Mouse (Mus musculus): Measurements from ENCODE around the gene Gm20458. TPM values are rescaled to one million over a fixed set of nuclear protein-coding genes. Genes with fewer than 3 reads are reported as not detected.

Gene Gm20458
- polyA plus RNA-seq, 1 experiment = not detected

DNA sequence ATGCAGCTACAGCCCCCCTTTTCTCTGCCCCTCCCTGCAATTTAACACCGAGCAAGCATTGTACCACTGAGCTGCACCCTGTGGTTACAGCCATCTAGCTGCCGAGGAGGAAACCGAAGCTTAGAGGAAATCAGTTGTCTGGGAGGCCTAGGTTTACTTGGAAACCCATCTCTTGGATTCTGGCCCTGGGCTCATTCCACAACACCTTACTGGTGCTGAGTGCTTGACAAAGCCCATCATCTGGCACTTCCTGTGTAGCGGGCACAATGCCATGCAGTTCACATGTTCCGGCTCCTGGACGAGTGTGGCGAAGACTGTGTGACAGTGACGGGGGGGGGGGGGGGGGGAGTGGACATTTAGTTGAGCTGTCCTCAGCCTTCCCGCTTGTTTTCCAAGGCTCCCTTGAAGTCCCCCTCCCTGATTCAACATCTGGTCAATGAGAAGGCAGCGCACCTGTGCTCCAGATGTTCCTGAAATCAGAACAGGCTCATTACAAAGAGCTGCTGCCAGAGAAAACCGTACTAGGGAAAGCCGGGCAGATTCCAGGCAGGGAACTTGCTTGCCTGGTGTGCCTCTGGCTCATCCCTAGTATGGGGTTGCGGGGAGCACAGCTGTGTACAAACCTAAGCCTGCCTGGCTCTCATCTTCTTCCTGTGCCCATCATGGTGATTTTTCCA lies 8.6 kb upstream of the Gm20458 start:
- no peaks in the 10 kb centered on the region for H3K9me3 ChIP-seq (replicated peaks; ENCODE audit: control insufficient read depth, insufficient read depth, low read length, poor library complexity, severe bottlenecking)
- peaks cover 17% of the 10 kb centered on the region for H3K4me1 ChIP-seq (ENCODE audit: control insufficient read depth, insufficient read depth, low read length)
- no peaks in the 10 kb centered on the region for H3K27me3 ChIP-seq (ENCODE audit: control insufficient read depth, insufficient read depth, low read length, poor library complexity, severe bottlenecking)
- peak overlapping the region; percentile 80 for H3K27ac ChIP-seq (ENCODE audit: insufficient read depth, low read length)
- no peak overlapping the region for H3K9ac ChIP-seq (ENCODE audit: low read depth, poor library complexity, severe bottlenecking)
- H3K4me3 ChIP-seq (ENCODE audit: low read depth, low read length) = no peak overlapping the region
- no peak for TF ChIP-seq POLR2A (IDR thresholded peaks at IDR 0.05; ENCODE audit: insufficient read depth, low read length)
- no peak for TF ChIP-seq EP300 (IDR thresholded peaks at IDR 0.05; ENCODE audit: insufficient read depth, low read depth, low read length)
- no peak for TF ChIP-seq CTCF (IDR thresholded peaks at IDR 0.05; ENCODE audit: low read depth, low read length)
- H3K36me3 ChIP-seq (ENCODE audit: control insufficient read depth, insufficient read depth, low read length, poor library complexity, severe bottlenecking) = no peaks in the 10 kb centered on the region

DNA sequence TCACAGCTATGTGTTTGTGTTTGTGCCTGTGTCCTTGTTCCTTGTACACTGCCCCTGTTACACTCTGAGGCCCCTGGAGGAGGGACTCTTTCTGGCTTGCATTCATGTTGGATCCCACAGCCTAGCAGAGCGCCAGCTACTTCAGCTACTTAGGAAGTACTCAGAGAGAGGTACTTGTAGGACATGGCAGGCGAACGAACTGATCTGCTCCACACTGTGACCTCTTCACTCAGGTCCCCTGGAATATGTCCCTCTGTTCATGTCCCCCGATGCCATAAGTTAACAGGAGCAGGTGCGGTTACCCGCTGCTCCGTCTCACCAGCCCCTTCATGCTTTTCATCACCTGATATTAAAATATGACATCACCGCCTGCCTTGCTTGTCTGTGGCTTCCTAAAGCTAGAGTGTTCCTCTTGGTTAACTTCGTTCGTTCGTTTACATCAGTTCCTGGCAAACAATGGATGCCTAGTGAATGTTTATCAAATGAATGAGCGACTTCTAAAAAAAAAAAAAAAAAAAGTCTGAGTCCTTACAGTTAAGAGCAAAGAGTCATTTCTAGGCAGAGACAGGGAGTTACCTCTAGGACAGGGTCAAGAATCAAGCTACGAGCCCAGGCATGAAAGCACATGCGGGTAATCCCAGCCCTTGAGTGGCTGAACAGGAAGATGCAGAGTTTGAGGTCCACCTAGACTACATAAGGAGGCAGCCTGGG lies 7.6 kb upstream of the Gm20458 start:
- no peaks in the 10 kb centered on the region for H3K27me3 ChIP-seq (ENCODE audit: control insufficient read depth, insufficient read depth, low read length, poor library complexity, severe bottlenecking)
- no peak overlapping the region for H3K4me3 ChIP-seq (ENCODE audit: low read depth, low read length)
- H3K4me1 ChIP-seq (ENCODE audit: control insufficient read depth, insufficient read depth, low read length) = peaks cover 17% of the 10 kb centered on the region
- H3K9ac ChIP-seq (ENCODE audit: low read depth, poor library complexity, severe bottlenecking) = no peak overlapping the region
- H3K9me3 ChIP-seq (replicated peaks; ENCODE audit: control insufficient read depth, insufficient read depth, low read length, poor library complexity, severe bottlenecking) = no peaks in the 10 kb centered on the region
- TF ChIP-seq CTCF (IDR thresholded peaks at IDR 0.05; ENCODE audit: low read depth, low read length) (no peak), POLR2A (IDR thresholded peaks at IDR 0.05; ENCODE audit: insufficient read depth, low read length) (no peak), EP300 (IDR thresholded peaks at IDR 0.05; ENCODE audit: insufficient read depth, low read depth, low read length) (no peak)
- H3K27ac ChIP-seq (ENCODE audit: insufficient read depth, low read length) = peak overlapping the region; percentile 49; the same call in 1 of the 2 replicates
- no peaks in the 10 kb centered on the region for H3K36me3 ChIP-seq (ENCODE audit: control insufficient read depth, insufficient read depth, low read length, poor library complexity, severe bottlenecking)

GRCm38 (mm10) chr2:164453887-164454500 lies 6.8 kb upstream of the Gm20458 start:
- Histone ChIP-seq H3K9ac (ENCODE audit: low read depth, poor library complexity, severe bottlenecking) (no peak overlapping the region), H3K36me3 (ENCODE audit: control insufficient read depth, insufficient read depth, low read length, poor library complexity, severe bottlenecking) (no peaks in the 10 kb centered on the region), H3K4me1 (ENCODE audit: control insufficient read depth, insufficient read depth, low read length) (peaks cover 17% of the 10 kb centered on the region), H3K27me3 (ENCODE audit: control insufficient read depth, insufficient read depth, low read length, poor library complexity, severe bottlenecking) (no peaks in the 10 kb centered on the region), H3K27ac (ENCODE audit: insufficient read depth, low read length) (peak overlapping the region; percentile 27), H3K4me3 (ENCODE audit: low read depth, low read length) (no peak overlapping the region), H3K9me3 (replicated peaks; ENCODE audit: control insufficient read depth, insufficient read depth, low read length, poor library complexity, severe bottlenecking) (no peaks in the 10 kb centered on the region)
- no peak for TF ChIP-seq POLR2A (IDR thresholded peaks at IDR 0.05; ENCODE audit: insufficient read depth, low read length)
- peak; percentile 91 for TF ChIP-seq EP300 (IDR thresholded peaks at IDR 0.05; ENCODE audit: insufficient read depth, low read depth, low read length)
- no peak for TF ChIP-seq CTCF (IDR thresholded peaks at IDR 0.05; ENCODE audit: low read depth, low read length)

- H3K9me3 ChIP-seq (replicated peaks; ENCODE audit: control insufficient read depth, insufficient read depth, low read length, poor library complexity, severe bottlenecking) = no peaks in the 10 kb centered on the region
- no peak overlapping the region for H3K4me3 ChIP-seq (ENCODE audit: low read depth, low read length)
- peaks cover 17% of the 10 kb centered on the region for H3K4me1 ChIP-seq (ENCODE audit: control insufficient read depth, insufficient read depth, low read length)
- H3K27ac ChIP-seq (ENCODE audit: insufficient read depth, low read length) = 0 out of 2 replicates have a peak overlapping the region, but pooled peaks have one; percentile 27
- H3K9ac ChIP-seq (ENCODE audit: low read depth, poor library complexity, severe bottlenecking) = no peak overlapping the region
- no peaks in the 10 kb centered on the region for H3K27me3 ChIP-seq (ENCODE audit: control insufficient read depth, insufficient read depth, low read length, poor library complexity, severe bottlenecking)
- TF ChIP-seq POLR2A (IDR thresholded peaks at IDR 0.05; ENCODE audit: insufficient read depth, low read length) (no peak), EP300 (IDR thresholded peaks at IDR 0.05; ENCODE audit: insufficient read depth, low read depth, low read length) (no peak), CTCF (IDR thresholded peaks at IDR 0.05; ENCODE audit: low read depth, low read length) (no peak)
- no peaks in the 10 kb centered on the region for H3K36me3 ChIP-seq (ENCODE audit: control insufficient read depth, insufficient read depth, low read length, poor library complexity, severe bottlenecking)
Measured at GRCm38 (mm10) chr2:164454846-164455245, 5.9 kb upstream of the Gm20458 start.

DNA sequence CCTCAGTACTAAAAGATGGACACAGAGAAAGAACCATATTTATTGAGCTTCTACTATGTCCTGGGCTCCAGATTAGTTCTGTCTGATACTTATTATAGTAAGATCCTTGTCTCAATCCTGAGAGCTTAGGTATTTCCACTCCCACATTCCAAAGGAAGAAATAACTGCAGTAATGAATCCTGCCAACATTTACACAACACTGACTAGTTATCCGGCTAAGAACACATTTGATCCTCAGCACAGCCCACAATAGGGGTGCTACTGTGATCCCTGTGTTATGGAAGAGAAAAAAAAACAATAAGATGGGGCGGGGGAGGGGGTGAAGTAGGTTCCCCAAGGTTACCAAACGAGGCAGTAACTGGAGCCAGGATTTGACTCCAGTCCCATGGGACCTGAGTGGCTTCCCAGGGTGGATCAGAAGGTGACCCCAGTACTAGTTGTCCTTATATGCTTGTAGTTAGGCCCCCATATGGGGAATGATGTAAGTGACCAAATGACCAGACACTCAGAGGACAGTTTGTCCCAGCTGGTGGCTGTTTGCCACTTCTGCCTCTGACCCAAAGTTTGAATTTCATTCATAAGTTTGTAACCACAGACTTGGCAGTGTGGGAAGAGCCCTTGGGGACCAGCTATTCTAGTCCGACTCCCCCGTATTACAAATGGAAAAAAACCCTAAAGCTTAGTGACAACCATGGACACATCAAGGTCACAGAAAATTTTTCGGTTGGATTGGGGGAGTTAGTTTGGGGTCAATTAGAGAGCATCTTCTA lies 5.2 kb upstream of the Gm20458 start:
- Histone ChIP-seq H3K9ac (ENCODE audit: low read depth, poor library complexity, severe bottlenecking) (no peak overlapping the region), H3K27ac (ENCODE audit: insufficient read depth, low read length) (no peak overlapping the region), H3K36me3 (ENCODE audit: control insufficient read depth, insufficient read depth, low read length, poor library complexity, severe bottlenecking) (no peaks in the 10 kb centered on the region), H3K4me3 (ENCODE audit: low read depth, low read length) (no peak overlapping the region), H3K9me3 (replicated peaks; ENCODE audit: control insufficient read depth, insufficient read depth, low read length, poor library complexity, severe bottlenecking) (no peaks in the 10 kb centered on the region), H3K4me1 (ENCODE audit: control insufficient read depth, insufficient read depth, low read length) (peaks cover 17% of the 10 kb centered on the region), H3K27me3 (ENCODE audit: control insufficient read depth, insufficient read depth, low read length, poor library complexity, severe bottlenecking) (no peaks in the 10 kb centered on the region)
- no peak for TF ChIP-seq EP300 (IDR thresholded peaks at IDR 0.05; ENCODE audit: insufficient read depth, low read depth, low read length)
- no peak for TF ChIP-seq POLR2A (IDR thresholded peaks at IDR 0.05; ENCODE audit: insufficient read depth, low read length)
- TF ChIP-seq CTCF (IDR thresholded peaks at IDR 0.05; ENCODE audit: low read depth, low read length) = no peak
